Mouse (Mus musculus) midbrain, embryonic 15.5 days (tissue): Measurements from ENCODE around the gene Ebf3. TPM values are rescaled to one million over a fixed set of nuclear protein-coding genes. Genes with fewer than 3 reads are reported as not detected.

Source experiments
- ATAC-seq: fragments of 200-750 bp; cut with Nextera tagmentation; replicated peaks from 2 replicates; pipeline ENCODE4 v1.8.0; 2017; ENCODE audit warnings: moderate TSS enrichment
- H3K27ac ChIP-seq: fragments of 300-500 bp; sonication (generic); 2 replicates; pipeline ENCODE4 v1.5.1; 2015; ENCODE audit warnings: mild to moderate bottlenecking, inconsistent platforms
- H3K27me3 ChIP-seq: fragments of 300-500 bp; sonication (generic); replicated peaks from 2 replicates; pipeline ENCODE4 v1.6.1; 2015; ENCODE audit warnings: inconsistent platforms
- H3K36me3 ChIP-seq: fragments of 300-500 bp; sonication (generic); replicated peaks from 2 replicates; pipeline ENCODE4 v1.6.1; 2015; ENCODE audit warnings: inconsistent platforms
- H3K4me1 ChIP-seq: fragments of 300-500 bp; sonication (generic); 2 replicates; pipeline ENCODE4 v1.6.1; 2015; ENCODE audit warnings: inconsistent platforms
- H3K4me2 ChIP-seq: fragments of 300-500 bp; sonication (generic); 2 replicates; pipeline ENCODE4 v1.6.1; 2015; ENCODE audit warnings: inconsistent platforms, mild to moderate bottlenecking, moderate library complexity
- H3K4me3 ChIP-seq: fragments of 300-500 bp; sonication (generic); 2 replicates; pipeline ENCODE4 v1.5.1; 2015; ENCODE audit warnings: mild to moderate bottlenecking, inconsistent platforms
- H3K9ac ChIP-seq: fragments of 300-500 bp; sonication (generic); 2 replicates; pipeline ENCODE4 v1.6.1; 2015; ENCODE audit warnings: mild to moderate bottlenecking, inconsistent platforms
- H3K9me3 ChIP-seq: fragments of 300-500 bp; sonication (generic); 2 replicates; pipeline ENCODE4 v1.6.1; 2016; ENCODE audit warnings: inconsistent platforms
- WGBS: fragments of 180-500 bp; shearing (Covaris S2); methylation state at CpG from one replicate; pipeline ENCODE4 v1.1.7; 2015; ENCODE audit warnings: mixed read lengths; 5-methylcytosine and 5-hydroxymethylcytosine counted together
- polyA plus RNA-seq: library from polyadenylated mRNA; unstranded; fragments of >200 nt; fragmentation: Nextera tagmentation; extraction: Ambion mirVana; gene quantifications from 2 replicates; pipeline ENCODE4 v1.2.1, GENCODE M21; 2015

Ebf3 gene
- 14.6 and 14.9 TPM in 2 replicates for polyA plus RNA-seq

DNA sequence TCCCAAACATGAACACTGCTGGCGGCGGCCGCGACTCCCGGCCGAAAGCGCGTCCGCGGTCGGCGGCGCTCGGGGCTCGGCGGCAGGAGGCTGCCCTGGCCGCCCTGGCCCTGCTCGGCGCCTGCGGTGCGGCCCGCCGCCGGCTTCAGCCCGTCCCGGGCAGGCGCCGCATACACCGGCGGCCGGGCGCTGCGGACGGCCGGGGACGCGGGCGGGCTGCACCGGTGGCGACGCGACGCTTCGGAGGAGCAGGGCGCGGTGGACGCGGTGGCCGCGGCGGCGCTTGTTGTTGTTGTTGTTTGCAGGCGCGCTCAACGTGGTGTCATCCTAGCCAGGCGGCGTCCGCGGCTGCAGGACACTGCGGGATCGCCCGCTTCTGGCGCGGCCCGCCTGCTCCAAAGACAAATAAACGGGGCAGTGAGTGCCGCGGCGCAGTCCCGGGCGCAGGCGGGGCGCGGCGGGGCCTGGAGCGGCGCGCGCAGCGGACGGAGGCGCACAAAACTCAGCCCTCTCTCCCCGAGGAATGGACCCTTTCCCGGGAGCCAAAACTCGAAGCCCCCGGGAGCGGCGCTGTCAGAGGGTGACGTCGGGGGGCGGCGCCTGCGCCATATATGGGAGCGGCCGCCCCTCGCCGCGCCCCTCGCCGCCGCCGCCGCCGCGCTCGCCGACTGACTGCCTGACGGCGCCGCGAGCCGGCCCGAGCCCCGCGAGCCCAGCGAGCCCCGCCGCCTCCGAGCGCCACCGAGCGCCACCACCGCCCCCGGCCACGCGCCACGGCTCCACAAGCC lies at the start of gene Ebf3:
Gene Ebf3 (minus strand): TSS at position 542 of the 788 bp plus-strand sequence.
- Histone ChIP-seq H3K4me3 (peak within 1 kb of the TSS; percentile 60), H3K9ac (peak within 1 kb of the TSS; percentile 73), H3K27ac (peak within 1 kb of the TSS; percentile 93), H3K27me3 (peaks cover 16% of the 10 kb centered on the region), H3K36me3 (no peaks in the 10 kb centered on the region), H3K4me1 (peaks cover 64% of the 10 kb centered on the region), H3K9me3 (no peaks in the 10 kb centered on the region), H3K4me2 (peak within 1 kb of the TSS; percentile 77)
- under 1% methylated on average over 119 of the region's 127 CpGs for WGBS
- ATAC-seq: peak; percentile 87

DNA sequence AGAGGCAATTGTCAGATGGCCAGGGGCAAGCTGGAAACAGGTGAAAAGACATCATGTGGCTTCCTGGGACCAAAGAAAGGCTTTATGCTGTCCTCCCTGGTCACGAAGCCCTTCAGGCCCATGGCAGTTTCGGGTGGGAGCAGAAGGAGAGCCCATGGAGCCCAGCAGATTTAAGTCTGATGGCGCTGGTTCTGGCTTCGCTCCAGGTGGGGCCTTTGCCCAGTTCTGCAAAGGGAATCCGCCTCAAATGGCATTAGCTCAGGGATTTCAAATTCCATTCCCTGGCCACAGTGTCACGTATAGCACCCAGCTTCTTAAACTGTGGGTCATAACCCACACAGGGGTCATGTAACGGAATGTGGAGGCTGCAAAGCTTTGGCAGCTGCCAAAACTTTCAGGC lies 32.6 kb upstream of the Ebf3 start:
- Histone ChIP-seq H3K27ac (no peak overlapping the region), H3K4me2 (no peak overlapping the region), H3K9me3 (no peaks in the 10 kb centered on the region), H3K27me3 (no peaks in the 10 kb centered on the region), H3K9ac (no peak overlapping the region), H3K4me1 (peaks cover 4% of the 10 kb centered on the region; the same call in 1 of the 2 replicates), H3K36me3 (no peaks in the 10 kb centered on the region), H3K4me3 (no peak overlapping the region)
- no peak for ATAC-seq
- WGBS: 76% methylated on average over 7 of the region's 7 CpGs

DNA sequence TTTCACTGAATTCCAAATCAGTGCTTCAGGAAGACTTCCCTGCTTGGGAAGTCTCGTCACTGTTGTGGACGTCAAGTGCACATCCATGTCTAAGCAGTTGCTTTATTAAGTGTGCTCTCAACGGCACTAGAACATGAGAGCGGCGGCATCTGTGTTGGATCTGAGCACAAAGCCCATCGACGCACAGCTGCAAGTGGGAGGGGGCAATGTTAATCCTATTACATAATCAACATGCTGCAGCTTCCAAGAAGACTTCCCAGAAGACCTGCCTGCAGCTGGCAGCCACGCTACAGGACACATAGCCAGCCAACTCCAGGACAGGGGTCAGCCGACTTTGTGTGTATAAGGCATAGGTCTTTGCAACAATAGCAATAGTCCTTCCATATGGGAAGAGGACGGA lies 31.8 kb upstream of the Ebf3 start:
- WGBS: 29% methylated on average over 10 of the region's 10 CpGs
- ATAC-seq: no peak
- no peak overlapping the region for H3K4me2 ChIP-seq
- H3K36me3 ChIP-seq: no peaks in the 10 kb centered on the region
- no peak overlapping the region for H3K9ac ChIP-seq
- no peak overlapping the region for H3K4me3 ChIP-seq
- H3K27ac ChIP-seq: no peak overlapping the region
- no peaks in the 10 kb centered on the region for H3K9me3 ChIP-seq
- H3K4me1 ChIP-seq: peaks cover 4% of the 10 kb centered on the region; the same call in 1 of the 2 replicates
- H3K27me3 ChIP-seq: no peaks in the 10 kb centered on the region

DNA sequence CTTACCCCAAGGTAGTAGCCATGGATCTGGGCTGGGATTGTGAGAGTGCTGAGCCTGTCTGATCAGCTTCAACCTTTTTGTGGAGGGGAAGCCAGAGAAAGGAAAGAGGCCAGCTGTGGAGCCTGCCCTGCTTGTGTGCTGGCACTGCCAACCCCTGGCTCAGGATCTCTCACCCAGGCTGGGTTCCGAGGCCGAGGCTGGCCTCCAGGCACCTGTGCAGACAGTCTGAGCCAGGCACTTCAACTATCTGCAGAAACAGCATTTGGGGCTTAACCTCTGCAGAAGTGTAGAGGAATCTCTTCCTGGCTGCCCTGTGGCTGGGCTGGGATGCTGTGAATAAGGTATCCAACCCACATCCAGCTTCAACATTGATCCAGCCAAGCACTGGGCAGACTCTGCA lies 19.7 kb upstream of the Ebf3 start:
- ATAC-seq: no peak
- 83% methylated on average over 2 of the region's 2 CpGs for WGBS
- no peak overlapping the region for H3K27ac ChIP-seq
- no peak overlapping the region for H3K9ac ChIP-seq
- H3K4me3 ChIP-seq: no peak overlapping the region
- no peaks in the 10 kb centered on the region for H3K27me3 ChIP-seq
- no peaks in the 10 kb centered on the region for H3K36me3 ChIP-seq
- no peaks in the 10 kb centered on the region for H3K4me1 ChIP-seq
- H3K4me2 ChIP-seq: no peak overlapping the region
- no peaks in the 10 kb centered on the region for H3K9me3 ChIP-seq

DNA sequence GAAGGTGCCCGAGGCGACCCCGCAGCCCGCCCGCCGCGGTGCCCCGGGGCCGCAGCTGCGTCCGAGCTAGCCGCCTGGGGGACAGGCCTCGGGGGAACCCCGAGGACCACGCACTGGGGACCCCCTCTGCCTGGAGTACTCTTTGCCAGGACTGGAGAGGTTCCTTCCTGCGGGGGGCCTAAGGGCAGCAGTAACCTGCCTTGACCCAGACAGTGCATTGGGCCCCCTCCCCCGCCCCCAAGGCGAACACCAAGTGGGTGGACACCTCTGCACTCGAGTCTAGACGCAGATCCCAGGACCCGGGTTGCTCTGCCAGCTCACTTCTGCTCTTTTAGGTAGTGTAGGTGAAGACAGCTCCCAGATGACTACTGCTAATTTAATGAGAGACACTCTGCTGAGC lies 8.7 kb upstream of the Ebf3 start:
- peaks cover 45% of the 10 kb centered on the region for H3K4me1 ChIP-seq
- H3K4me3 ChIP-seq: peak overlapping the region; percentile 43
- WGBS: 1% methylated on average over 21 of the region's 21 CpGs
- peaks cover 64% of the 10 kb centered on the region for H3K27me3 ChIP-seq
- no peak; the same call in 1 of the 2 replicates for ATAC-seq
- H3K9ac ChIP-seq: peak overlapping the region; percentile 37; the same call in 1 of the 2 replicates
- no peaks in the 10 kb centered on the region for H3K36me3 ChIP-seq
- no peaks in the 10 kb centered on the region for H3K9me3 ChIP-seq
- H3K27ac ChIP-seq: peak overlapping the region; percentile 65; the same call in 1 of the 2 replicates
- H3K4me2 ChIP-seq: peak overlapping the region; percentile 77

DNA sequence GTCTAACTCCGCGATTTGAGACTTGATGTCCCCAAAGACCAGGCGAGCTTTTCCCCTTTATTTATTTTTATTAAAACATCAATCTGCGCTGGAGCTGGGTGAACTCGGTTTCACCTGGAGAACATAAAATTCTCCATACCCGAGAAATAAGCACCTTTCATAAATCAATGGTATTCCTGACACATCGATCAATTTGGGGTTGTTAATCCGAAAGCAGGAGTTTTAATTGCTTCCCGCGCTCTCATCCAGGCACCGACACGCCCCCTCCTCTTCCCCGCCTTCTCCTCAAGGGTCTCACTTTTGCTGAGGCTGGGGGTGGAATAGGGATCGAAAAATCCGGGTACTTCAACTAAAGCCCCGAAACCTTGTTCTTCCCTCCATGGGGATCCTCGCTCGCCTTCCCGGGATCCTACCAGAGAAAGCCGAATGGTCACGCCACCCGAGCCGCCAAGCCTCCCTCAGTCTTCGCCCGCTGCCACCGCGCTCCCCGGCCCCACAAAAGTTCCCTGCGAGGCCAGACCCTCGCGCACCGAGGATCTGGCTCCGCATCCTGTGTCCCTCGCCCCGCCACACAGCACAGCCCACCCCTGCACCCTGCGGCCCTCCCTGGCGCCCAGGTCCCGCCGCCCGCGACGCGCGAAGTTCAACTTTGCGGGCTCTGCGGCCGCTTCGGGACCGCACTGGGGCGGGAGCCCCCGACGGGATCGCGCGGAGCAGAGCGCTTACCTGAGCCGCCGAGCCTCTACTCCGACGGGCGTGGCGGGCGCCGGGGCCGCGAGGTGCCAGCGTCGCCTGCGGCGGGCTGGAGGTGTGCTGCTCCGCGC lies 7.9 kb upstream of the Ebf3 start:
- peaks cover 53% of the 10 kb centered on the region for H3K4me1 ChIP-seq
- peak overlapping the region; percentile 77 for H3K4me2 ChIP-seq
- H3K36me3 ChIP-seq: no peaks in the 10 kb centered on the region
- H3K27me3 ChIP-seq: peaks cover 71% of the 10 kb centered on the region
- 0 out of 2 replicates have a peak, but pooled peaks have one; percentile 9 for ATAC-seq
- H3K27ac ChIP-seq: peak overlapping the region; percentile 65
- WGBS: 0% methylated on average over 66 of the region's 72 CpGs
- peak overlapping the region; percentile 43 for H3K4me3 ChIP-seq
- peak overlapping the region; percentile 37; the same call in 1 of the 2 replicates for H3K9ac ChIP-seq
- no peaks in the 10 kb centered on the region for H3K9me3 ChIP-seq

DNA sequence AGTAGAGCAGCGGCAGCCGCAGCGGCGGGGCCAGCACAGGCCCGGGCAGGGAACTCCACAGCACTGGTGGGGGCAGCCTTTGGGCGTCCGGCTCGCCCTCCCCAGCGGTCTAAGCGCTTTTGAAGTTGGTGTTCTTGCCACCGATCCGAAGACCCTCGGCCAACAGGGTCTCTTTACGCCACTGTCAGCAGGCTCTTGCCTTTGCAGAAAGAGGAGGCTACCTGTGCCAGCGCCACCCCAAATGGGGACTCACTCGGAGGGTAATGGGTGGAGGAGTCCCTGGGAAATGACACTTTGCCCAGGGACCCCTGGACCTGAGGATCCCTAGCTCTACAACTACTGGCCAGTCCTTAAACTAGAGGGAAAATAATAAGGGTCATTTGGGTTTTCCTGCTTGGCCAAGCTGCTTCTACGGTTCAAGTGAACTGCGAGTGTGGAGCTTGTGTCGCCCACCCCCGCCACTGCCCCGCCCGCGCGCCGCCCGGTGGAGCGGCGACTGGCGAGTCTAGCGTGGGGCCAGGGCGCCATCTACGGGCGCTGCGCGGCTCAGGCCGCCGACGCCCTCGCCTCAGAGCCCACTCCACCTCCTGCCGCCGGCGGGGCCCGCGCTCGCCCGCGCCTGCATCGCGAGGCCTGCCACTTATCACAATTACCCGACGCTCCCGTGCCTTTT lies 7.0 kb upstream of the Ebf3 start:
- H3K27me3 ChIP-seq: peaks cover 67% of the 10 kb centered on the region
- ATAC-seq: peak; percentile 69
- WGBS: under 1% methylated on average over 52 of the region's 52 CpGs
- no peaks in the 10 kb centered on the region for H3K9me3 ChIP-seq
- peak overlapping the region; percentile 71 for H3K27ac ChIP-seq
- H3K4me3 ChIP-seq: peak overlapping the region; percentile 43
- H3K4me1 ChIP-seq: peaks cover 59% of the 10 kb centered on the region
- H3K9ac ChIP-seq: peak overlapping the region; percentile 21; the same call in 1 of the 2 replicates
- no peaks in the 10 kb centered on the region for H3K36me3 ChIP-seq
- H3K4me2 ChIP-seq: peak overlapping the region; percentile 77

DNA sequence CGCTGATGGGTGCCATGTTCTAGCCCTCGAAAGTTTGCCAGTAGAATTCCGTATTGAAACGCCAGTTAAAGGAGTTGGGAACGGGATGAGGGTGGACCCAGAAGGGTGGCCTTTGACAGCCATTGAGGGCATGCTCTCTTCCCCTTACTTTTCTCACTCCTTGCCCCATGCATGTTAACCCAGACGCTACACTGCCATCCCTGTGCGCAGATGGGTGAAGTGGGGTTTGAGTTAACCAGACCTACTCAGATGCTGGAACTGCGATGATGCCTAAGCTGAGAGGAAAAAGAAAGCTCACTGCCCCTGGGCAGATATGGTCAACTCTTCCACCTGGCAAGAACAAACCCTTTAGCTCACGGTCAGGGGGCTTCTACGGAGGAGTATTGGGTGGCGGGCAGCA lies 6.1 kb upstream of the Ebf3 start:
- Histone ChIP-seq H3K4me1 (peaks cover 62% of the 10 kb centered on the region), H3K4me3 (peak overlapping the region; percentile 9; the same call in 1 of the 2 replicates), H3K9ac (no peak overlapping the region), H3K4me2 (peak overlapping the region; percentile 77), H3K36me3 (no peaks in the 10 kb centered on the region), H3K27me3 (peaks cover 66% of the 10 kb centered on the region), H3K9me3 (no peaks in the 10 kb centered on the region), H3K27ac (0 out of 2 replicates have a peak overlapping the region, but pooled peaks have one; percentile 71)
- 3% methylated on average over 11 of the region's 11 CpGs for WGBS
- no peak for ATAC-seq

DNA sequence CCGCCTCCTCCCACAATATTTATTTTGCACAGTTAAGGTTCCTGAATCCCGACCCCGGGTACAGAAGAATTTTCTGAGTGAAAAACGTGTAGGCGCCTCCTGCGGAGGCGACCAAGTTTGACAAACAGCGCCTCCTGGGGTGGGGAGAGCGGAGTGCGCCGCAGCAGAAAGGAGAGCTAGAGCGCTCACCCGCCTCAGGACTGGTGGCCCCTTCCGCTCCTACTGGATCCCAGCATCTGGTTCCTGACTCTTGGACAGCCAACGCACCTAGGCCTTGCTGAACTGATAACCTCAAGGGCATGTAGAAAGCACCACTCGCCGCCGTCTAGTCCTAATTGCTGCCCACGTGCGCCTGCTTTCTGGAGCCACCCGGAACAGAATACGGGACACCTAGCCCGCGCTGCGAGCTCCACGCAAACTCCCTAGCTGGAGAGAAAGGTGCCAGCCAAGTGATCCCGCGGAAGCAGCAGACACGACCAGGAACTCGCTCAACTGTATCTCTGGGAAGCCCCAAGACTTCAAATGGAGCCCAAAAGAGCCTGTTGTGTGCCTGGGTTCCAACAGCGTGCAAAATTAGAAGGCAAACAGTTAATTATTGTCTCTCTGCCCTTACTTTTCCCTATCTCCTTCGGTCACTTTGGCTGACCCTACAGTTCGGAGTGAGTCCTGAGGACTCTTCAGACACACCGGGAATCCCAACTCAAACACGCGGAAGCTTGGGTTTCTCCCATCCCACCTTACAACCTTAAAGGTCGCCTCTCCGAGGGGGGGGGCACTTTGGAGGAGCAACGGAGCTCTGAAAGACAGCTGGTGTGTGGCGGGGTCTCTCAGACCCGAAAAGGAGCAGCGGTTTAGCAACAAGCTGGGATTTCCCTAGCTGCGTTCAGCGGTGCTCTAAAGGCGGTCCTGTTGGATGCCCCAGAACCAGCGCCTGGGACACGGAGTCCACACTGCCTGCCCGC lies 5.0 kb upstream of the Ebf3 start:
- peak overlapping the region; percentile 77 for H3K4me2 ChIP-seq
- 1% methylated on average over 48 of the region's 48 CpGs for WGBS
- peak overlapping the region; percentile 82 for H3K27ac ChIP-seq
- peak overlapping the region; percentile 0; the same call in 1 of the 2 replicates for H3K9ac ChIP-seq
- H3K4me3 ChIP-seq: peak overlapping the region; percentile 17
- H3K4me1 ChIP-seq: peaks cover 68% of the 10 kb centered on the region
- peaks cover 55% of the 10 kb centered on the region for H3K27me3 ChIP-seq
- H3K36me3 ChIP-seq: no peaks in the 10 kb centered on the region
- no peaks in the 10 kb centered on the region for H3K9me3 ChIP-seq
- ATAC-seq: no peak

DNA sequence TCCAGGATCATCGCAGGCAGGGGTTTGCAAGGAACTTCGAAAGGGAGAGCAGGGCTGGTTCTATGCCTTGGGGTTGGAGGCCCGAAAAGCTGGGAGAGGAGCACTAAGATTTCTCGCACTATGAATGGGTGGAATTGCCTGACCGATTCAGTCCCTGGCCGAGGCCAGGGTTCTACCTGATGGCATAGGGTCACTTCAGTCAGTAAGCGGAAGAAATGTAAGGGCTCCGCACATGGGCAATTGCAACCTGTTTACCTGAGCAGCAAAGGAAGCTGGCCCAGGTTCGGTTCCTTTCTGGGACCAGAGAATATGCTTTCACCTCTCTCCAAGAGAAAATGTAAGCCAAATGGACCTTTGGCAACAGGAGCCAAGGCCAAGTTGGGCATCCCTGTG lies 4.1 kb upstream of the Ebf3 start:
- peak overlapping the region; percentile 23 for H3K4me3 ChIP-seq
- H3K27ac ChIP-seq: peak overlapping the region; percentile 82
- WGBS: 5% methylated on average over 9 of the region's 9 CpGs
- peaks cover 72% of the 10 kb centered on the region for H3K4me1 ChIP-seq
- no peak for ATAC-seq
- H3K27me3 ChIP-seq: peaks cover 48% of the 10 kb centered on the region
- H3K36me3 ChIP-seq: no peaks in the 10 kb centered on the region
- no peaks in the 10 kb centered on the region for H3K9me3 ChIP-seq
- H3K4me2 ChIP-seq: peak overlapping the region; percentile 77
- H3K9ac ChIP-seq: no peak overlapping the region
